Mouse (Mus musculus) midbrain, embryonic 16.5 days (tissue): ENCODE results near the gene Cdc42. TPM values are rescaled to one million over a fixed set of nuclear protein-coding genes. Genes with fewer than 3 reads are reported as not detected.

Experiments used
- ATAC-seq: fragments of 200-750 bp; cut with Nextera tagmentation; 2 replicates; pipeline ENCODE4 v1.8.0; 2017; ENCODE audit warnings: moderate TSS enrichment
- H3K27ac ChIP-seq: fragments of 300-500 bp; sonication (generic); 2 replicates; pipeline ENCODE4 v1.5.1; 2014; ENCODE audit warnings: mild to moderate bottlenecking, low read length, mixed read lengths
- H3K27me3 ChIP-seq: fragments of 300-500 bp; sonication (generic); 2 replicates; pipeline ENCODE4 v1.6.1; 2014; ENCODE audit warnings: low read depth, low read length, mixed read lengths; ENCODE audit not compliant: control insufficient read depth, insufficient read depth
- H3K36me3 ChIP-seq: fragments of 300-500 bp; sonication (generic); 2 replicates; pipeline ENCODE4 v1.6.1; 2014; ENCODE audit warnings: mild to moderate bottlenecking, low read length, moderate library complexity, mixed read lengths; ENCODE audit not compliant: control insufficient read depth, insufficient read depth
- H3K4me1 ChIP-seq: fragments of 300-500 bp; sonication (generic); 2 replicates; pipeline ENCODE4 v1.6.1; 2014; ENCODE audit warnings: mild to moderate bottlenecking, low read length, mixed read lengths; ENCODE audit not compliant: control insufficient read depth, insufficient read depth
- H3K4me2 ChIP-seq: fragments of 300-500 bp; sonication (generic); 2 replicates; pipeline ENCODE4 v1.6.1; 2014; ENCODE audit warnings: mild to moderate bottlenecking, low read length, mixed read lengths
- H3K4me3 ChIP-seq: fragments of 300-500 bp; sonication (generic); 2 replicates; pipeline ENCODE4 v1.5.1; 2014; ENCODE audit warnings: low read depth, mild to moderate bottlenecking, low read length, moderate library complexity, mixed read lengths
- H3K9ac ChIP-seq: fragments of 300-500 bp; sonication (generic); 2 replicates; pipeline ENCODE4 v1.6.1; 2014; ENCODE audit warnings: low read depth, low read length, mixed read lengths
- H3K9me3 ChIP-seq: fragments of 300-500 bp; sonication (generic); replicated peaks from 2 replicates; pipeline ENCODE4 v1.6.1; 2014; ENCODE audit warnings: mild to moderate bottlenecking, low read length, mixed read lengths; ENCODE audit not compliant: control insufficient read depth, poor library complexity, severe bottlenecking
- WGBS: fragments of 180-500 bp; shearing (Covaris S2); extraction: QIAGEN DNeasy Blood & Tissue Kit; methylation state at CpG from one replicate; pipeline ENCODE4 v1.1.7; 2014; 5-methylcytosine and 5-hydroxymethylcytosine counted together
- polyA plus RNA-seq: library from polyadenylated mRNA; unstranded; fragments of >200 nt; fragmentation: Nextera tagmentation; extraction: Ambion mirVana; gene quantifications from 2 replicates; pipeline ENCODE4 v1.2.1, GENCODE M21; 2015

The Cdc42 gene
- polyA plus RNA-seq, 1 experiment from 2014 or later: 1,095 TPM

- H3K4me2 ChIP-seq: no peak overlapping the region
- H3K9ac ChIP-seq: no peak overlapping the region
- no peak overlapping the region for H3K4me3 ChIP-seq
- no peaks in the 10 kb centered on the region for H3K27me3 ChIP-seq
- no peaks in the 10 kb centered on the region for H3K9me3 ChIP-seq
- WGBS: 81% methylated on average over 1 of the region's 1 CpGs
- H3K36me3 ChIP-seq: no peaks in the 10 kb centered on the region
- H3K27ac ChIP-seq: no peak overlapping the region
- H3K4me1 ChIP-seq: 0 out of 2 replicates have a peak, but pooled peaks cover 3% of the 10 kb centered on the region
- no peak for ATAC-seq
Measured at GRCm38 (mm10) chr4:137339415-137339814, 18.1 kb downstream of the Cdc42 start.

- no peak overlapping the region for H3K9ac ChIP-seq
- peaks cover 2% of the 10 kb centered on the region; the same call in 1 of the 2 replicates for H3K36me3 ChIP-seq
- no peak for ATAC-seq
- H3K4me1 ChIP-seq: 0 out of 2 replicates have a peak, but pooled peaks cover 3% of the 10 kb centered on the region
- H3K4me2 ChIP-seq: no peak overlapping the region
- H3K27ac ChIP-seq: no peak overlapping the region
- no peaks in the 10 kb centered on the region for H3K27me3 ChIP-seq
- H3K4me3 ChIP-seq: no peak overlapping the region
- H3K9me3 ChIP-seq: no peaks in the 10 kb centered on the region
- 92% methylated on average over 5 of the region's 5 CpGs for WGBS
Measured at GRCm38 (mm10) chr4:137336468-137336867, 21.1 kb downstream of the Cdc42 start.

GRCm38 (mm10) chr4:137332051-137332450 is 25.5 kb downstream of the Cdc42 start:
- no peaks in the 10 kb centered on the region for H3K4me1 ChIP-seq
- H3K9me3 ChIP-seq: no peaks in the 10 kb centered on the region
- H3K27me3 ChIP-seq: no peaks in the 10 kb centered on the region
- H3K9ac ChIP-seq: no peak overlapping the region
- H3K36me3 ChIP-seq: peaks cover 14% of the 10 kb centered on the region
- H3K4me2 ChIP-seq: no peak overlapping the region
- no peak overlapping the region for H3K4me3 ChIP-seq
- ATAC-seq: no peak
- no peak overlapping the region for H3K27ac ChIP-seq

GRCm38 (mm10) chr4:137326494-137326893 is 31.0 kb downstream of the Cdc42 start:
- peaks cover 18% of the 10 kb centered on the region for H3K36me3 ChIP-seq
- H3K9me3 ChIP-seq: no peaks in the 10 kb centered on the region
- no peak overlapping the region for H3K4me3 ChIP-seq

GRCm38 (mm10) chr4:137324926-137325325 is 32.6 kb downstream of the Cdc42 start:
- no peak for ATAC-seq
- H3K9me3 ChIP-seq: no peaks in the 10 kb centered on the region
- H3K27ac ChIP-seq: no peak overlapping the region
- H3K27me3 ChIP-seq: no peaks in the 10 kb centered on the region
- H3K4me1 ChIP-seq: no peaks in the 10 kb centered on the region
- H3K36me3 ChIP-seq: peaks cover 21% of the 10 kb centered on the region
- no peak overlapping the region for H3K9ac ChIP-seq
- no peak overlapping the region for H3K4me2 ChIP-seq
- 89% methylated on average over 6 of the region's 6 CpGs for WGBS
- no peak overlapping the region for H3K4me3 ChIP-seq

More at GRCm38 (mm10) chr4:137326494-137326893, 31.0 kb downstream of the Cdc42 start:
- WGBS: 85% methylated on average over 3 of the region's 3 CpGs
- Histone ChIP-seq H3K4me2 (no peak overlapping the region), H3K27ac (no peak overlapping the region), H3K9ac (no peak overlapping the region), H3K27me3 (no peaks in the 10 kb centered on the region), H3K4me1 (no peaks in the 10 kb centered on the region)
- no peak for ATAC-seq

GRCm38 (mm10) chr4:137316027-137316770 is 41.3 kb downstream of the Cdc42 start:
- Histone ChIP-seq H3K4me3 (no peak overlapping the region), H3K9me3 (no peaks in the 10 kb centered on the region), H3K36me3 (peaks cover 5% of the 10 kb centered on the region; the same call in 1 of the 2 replicates), H3K4me1 (peaks cover 4% of the 10 kb centered on the region; the same call in 1 of the 2 replicates), H3K4me2 (no peak overlapping the region), H3K27me3 (no peaks in the 10 kb centered on the region), H3K9ac (no peak overlapping the region), H3K27ac (no peak overlapping the region)
- 82% methylated on average over 4 of the region's 4 CpGs for WGBS
- ATAC-seq: no peak

- no peaks in the 10 kb centered on the region for H3K27me3 ChIP-seq
- peaks cover 4% of the 10 kb centered on the region; the same call in 1 of the 2 replicates for H3K4me1 ChIP-seq
- no peak overlapping the region for H3K9ac ChIP-seq
- H3K4me2 ChIP-seq: no peak overlapping the region
- no peaks in the 10 kb centered on the region for H3K9me3 ChIP-seq
- no peak for ATAC-seq
- H3K27ac ChIP-seq: no peak overlapping the region
- H3K4me3 ChIP-seq: no peak overlapping the region
- H3K36me3 ChIP-seq: peaks cover 4% of the 10 kb centered on the region; the same call in 1 of the 2 replicates
- 78% methylated on average over 2 of the region's 2 CpGs for WGBS
Measured at GRCm38 (mm10) chr4:137315061-137315460, 42.5 kb downstream of the Cdc42 start.

- H3K4me2 ChIP-seq: no peak overlapping the region
- no peak overlapping the region for H3K27ac ChIP-seq
- H3K36me3 ChIP-seq: peaks cover 4% of the 10 kb centered on the region; the same call in 1 of the 2 replicates
- H3K4me1 ChIP-seq: peaks cover 4% of the 10 kb centered on the region; the same call in 1 of the 2 replicates
- no peaks in the 10 kb centered on the region for H3K27me3 ChIP-seq
- H3K9me3 ChIP-seq: no peaks in the 10 kb centered on the region
- H3K4me3 ChIP-seq: no peak overlapping the region
- H3K9ac ChIP-seq: no peak overlapping the region
- 80% methylated on average over 6 of the region's 6 CpGs for WGBS
- ATAC-seq: no peak
Measured at GRCm38 (mm10) chr4:137314561-137314960, 43.0 kb downstream of the Cdc42 start.

- peaks cover 4% of the 10 kb centered on the region; the same call in 1 of the 2 replicates for H3K4me1 ChIP-seq
- no peak overlapping the region for H3K4me3 ChIP-seq
- ATAC-seq: no peak
- WGBS: 62% methylated on average over 2 of the region's 2 CpGs
- H3K9ac ChIP-seq: no peak overlapping the region
- peaks cover 4% of the 10 kb centered on the region; the same call in 1 of the 2 replicates for H3K36me3 ChIP-seq
- no peak overlapping the region for H3K4me2 ChIP-seq
- no peak overlapping the region for H3K27ac ChIP-seq
- no peaks in the 10 kb centered on the region for H3K9me3 ChIP-seq
- no peaks in the 10 kb centered on the region for H3K27me3 ChIP-seq
Measured at GRCm38 (mm10) chr4:137313511-137313910, 44.0 kb downstream of the Cdc42 start.
